Mouse (Mus musculus): Measurements from ENCODE around the gene Olfm2. TPM values are rescaled to one million over a fixed set of nuclear protein-coding genes. Genes with fewer than 3 reads are reported as not detected.

The Olfm2 gene
- polyA plus RNA-seq (2014; fragmentation: Nextera tagmentation; extraction: Ambion mirVana), result 1.4 and 2.3 TPM in 2 replicates

GRCm38 (mm10) chr9:20746017-20746660 lies at the start of gene Olfm2:
Gene Olfm2, minus strand, starts transcription at chr9:20746349.
- no peaks in the 10 kb centered on the region for H3K36me3 ChIP-seq (ENCODE audit: control insufficient read depth, insufficient read depth, low read length)
- peak within 1 kb of the TSS; percentile 50 for H3K4me3 ChIP-seq (ENCODE audit: low read depth, low read length)
- peak within 1 kb of the TSS; percentile 86 for H3K4me2 ChIP-seq
- peaks cover 10% of the 10 kb centered on the region for H3K4me1 ChIP-seq (ENCODE audit: control insufficient read depth, insufficient read depth, low read length)
- WGBS (ENCODE audit: insufficient replicate concordance), result 1% methylated on average over 43 of the region's 50 CpGs
- H3K27ac ChIP-seq (ENCODE audit: low read depth, low read length), result no peak within 1 kb of the TSS
- ATAC-seq (replicated peaks; ENCODE audit: insufficient number of reproducible peaks, low FRiP score, low TSS enrichment), result peak; percentile 58
- H3K27me3 ChIP-seq (ENCODE audit: control insufficient read depth, insufficient read depth, low read length), result peaks cover 48% of the 10 kb centered on the region
- H3K9ac ChIP-seq (ENCODE audit: low read depth, low read length), result peak within 1 kb of the TSS; percentile 55; the same call in 1 of the 2 replicates
- no peaks in the 10 kb centered on the region for H3K9me3 ChIP-seq (replicated peaks; ENCODE audit: control insufficient read depth, low read length)

GRCm38 (mm10) chr9:20794108-20794806 lies 48.1 kb upstream of the Olfm2 start:
- no peak overlapping the region for H3K9ac ChIP-seq (ENCODE audit: low read depth, low read length)
- 20% methylated on average over 7 of the region's 7 CpGs for WGBS (ENCODE audit: insufficient replicate concordance)
- no peak overlapping the region for H3K4me2 ChIP-seq
- H3K36me3 ChIP-seq (ENCODE audit: control insufficient read depth, insufficient read depth, low read length), result no peaks in the 10 kb centered on the region
- ATAC-seq (replicated peaks; ENCODE audit: insufficient number of reproducible peaks, low FRiP score, low TSS enrichment), result 0 out of 2 replicates have a peak, but pooled peaks have one; percentile 35
- H3K4me1 ChIP-seq (ENCODE audit: control insufficient read depth, insufficient read depth, low read length), result no peaks in the 10 kb centered on the region
- H3K27ac ChIP-seq (ENCODE audit: low read depth, low read length), result no peak overlapping the region
- no peak overlapping the region for H3K4me3 ChIP-seq (ENCODE audit: low read depth, low read length)
- H3K27me3 ChIP-seq (ENCODE audit: control insufficient read depth, insufficient read depth, low read length), result no peaks in the 10 kb centered on the region; the same call in 1 of the 2 replicates
- H3K9me3 ChIP-seq (replicated peaks; ENCODE audit: control insufficient read depth, low read length), result no peaks in the 10 kb centered on the region

- H3K27ac ChIP-seq (ENCODE audit: low read depth, low read length), result no peak overlapping the region
- 79% methylated on average over 3 of the region's 3 CpGs for WGBS (ENCODE audit: insufficient replicate concordance)
- no peaks in the 10 kb centered on the region; the same call in 1 of the 2 replicates for H3K27me3 ChIP-seq (ENCODE audit: control insufficient read depth, insufficient read depth, low read length)
- H3K9me3 ChIP-seq (replicated peaks; ENCODE audit: control insufficient read depth, low read length), result no peaks in the 10 kb centered on the region
- H3K4me1 ChIP-seq (ENCODE audit: control insufficient read depth, insufficient read depth, low read length), result no peaks in the 10 kb centered on the region
- ATAC-seq (replicated peaks; ENCODE audit: insufficient number of reproducible peaks, low FRiP score, low TSS enrichment), result no peak
- H3K4me3 ChIP-seq (ENCODE audit: low read depth, low read length), result no peak overlapping the region
- H3K4me2 ChIP-seq, result no peak overlapping the region
- no peaks in the 10 kb centered on the region for H3K36me3 ChIP-seq (ENCODE audit: control insufficient read depth, insufficient read depth, low read length)
- no peak overlapping the region for H3K9ac ChIP-seq (ENCODE audit: low read depth, low read length)
Observed at GRCm38 (mm10) chr9:20790345-20790744, 44.2 kb upstream of the Olfm2 start.

DNA sequence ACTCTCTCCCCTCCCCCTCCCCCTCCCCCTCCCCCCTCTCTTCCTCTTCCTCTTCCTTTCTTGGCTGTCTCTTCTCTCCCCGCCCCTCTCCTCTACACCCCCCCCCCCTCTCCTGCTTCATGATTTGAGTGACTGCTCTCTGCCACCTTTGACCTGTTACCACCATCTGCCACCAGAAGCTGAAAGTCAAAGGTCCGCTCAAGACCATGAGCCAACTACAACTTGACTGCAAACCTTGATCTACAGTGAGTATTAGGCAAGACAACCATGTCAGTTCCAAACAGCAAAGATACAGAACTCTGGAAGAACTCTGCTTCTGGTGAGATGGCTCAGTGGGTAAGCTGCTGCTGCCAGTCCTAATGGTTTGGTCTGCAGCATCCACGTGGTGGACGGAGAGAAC lies 43.5 kb upstream of the Olfm2 start:
- no peaks in the 10 kb centered on the region for H3K36me3 ChIP-seq (ENCODE audit: control insufficient read depth, insufficient read depth, low read length)
- H3K27ac ChIP-seq (ENCODE audit: low read depth, low read length), result no peak overlapping the region
- no peaks in the 10 kb centered on the region; the same call in 1 of the 2 replicates for H3K27me3 ChIP-seq (ENCODE audit: control insufficient read depth, insufficient read depth, low read length)
- H3K4me2 ChIP-seq, result no peak overlapping the region
- H3K4me1 ChIP-seq (ENCODE audit: control insufficient read depth, insufficient read depth, low read length), result no peaks in the 10 kb centered on the region
- no peak overlapping the region for H3K9ac ChIP-seq (ENCODE audit: low read depth, low read length)
- no peak for ATAC-seq (replicated peaks; ENCODE audit: insufficient number of reproducible peaks, low FRiP score, low TSS enrichment)
- H3K9me3 ChIP-seq (replicated peaks; ENCODE audit: control insufficient read depth, low read length), result no peaks in the 10 kb centered on the region
- H3K4me3 ChIP-seq (ENCODE audit: low read depth, low read length), result no peak overlapping the region
- WGBS (ENCODE audit: insufficient replicate concordance), result 70% methylated on average over 3 of the region's 4 CpGs

DNA sequence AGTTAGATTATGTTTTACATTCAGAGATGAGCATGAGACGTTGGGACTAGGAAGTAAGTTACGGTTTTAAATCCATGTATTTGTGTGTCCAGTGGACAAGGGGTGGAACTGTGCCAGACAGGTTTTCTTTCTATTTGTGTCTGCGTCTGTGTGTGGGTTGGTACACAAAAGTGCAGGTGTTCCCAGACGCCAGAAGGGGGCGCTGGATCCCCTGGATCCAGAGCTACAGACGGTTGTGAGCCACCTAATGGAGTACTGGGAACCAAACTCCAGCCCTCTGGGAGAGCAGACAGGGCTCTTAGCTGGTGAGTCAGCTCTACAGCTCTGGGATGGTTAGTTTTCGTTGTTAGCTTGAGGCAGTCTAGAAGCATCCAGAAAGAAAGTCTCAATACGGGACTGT lies 41.8 kb upstream of the Olfm2 start:
- H3K36me3 ChIP-seq (ENCODE audit: control insufficient read depth, insufficient read depth, low read length), result no peaks in the 10 kb centered on the region
- no peak for ATAC-seq (replicated peaks; ENCODE audit: insufficient number of reproducible peaks, low FRiP score, low TSS enrichment)
- H3K4me3 ChIP-seq (ENCODE audit: low read depth, low read length), result no peak overlapping the region
- no peak overlapping the region for H3K4me2 ChIP-seq
- H3K27ac ChIP-seq (ENCODE audit: low read depth, low read length), result no peak overlapping the region
- WGBS (ENCODE audit: insufficient replicate concordance), result 70% methylated on average over 8 of the region's 8 CpGs
- H3K9ac ChIP-seq (ENCODE audit: low read depth, low read length), result no peak overlapping the region
- no peaks in the 10 kb centered on the region for H3K4me1 ChIP-seq (ENCODE audit: control insufficient read depth, insufficient read depth, low read length)
- no peaks in the 10 kb centered on the region for H3K9me3 ChIP-seq (replicated peaks; ENCODE audit: control insufficient read depth, low read length)
- H3K27me3 ChIP-seq (ENCODE audit: control insufficient read depth, insufficient read depth, low read length), result no peaks in the 10 kb centered on the region

GRCm38 (mm10) chr9:20785055-20785454 lies 38.9 kb upstream of the Olfm2 start:
- Histone ChIP-seq H3K9me3 (replicated peaks; ENCODE audit: control insufficient read depth, low read length) (no peaks in the 10 kb centered on the region; the same call in 1 of the 2 replicates), H3K4me1 (ENCODE audit: control insufficient read depth, insufficient read depth, low read length) (no peaks in the 10 kb centered on the region), H3K36me3 (ENCODE audit: control insufficient read depth, insufficient read depth, low read length) (no peaks in the 10 kb centered on the region), H3K4me2 (no peak overlapping the region), H3K9ac (ENCODE audit: low read depth, low read length) (no peak overlapping the region), H3K27me3 (ENCODE audit: control insufficient read depth, insufficient read depth, low read length) (no peaks in the 10 kb centered on the region), H3K27ac (ENCODE audit: low read depth, low read length) (no peak overlapping the region), H3K4me3 (ENCODE audit: low read depth, low read length) (no peak overlapping the region)
- 53% methylated on average over 6 of the region's 6 CpGs for WGBS (ENCODE audit: insufficient replicate concordance)
- ATAC-seq (replicated peaks; ENCODE audit: insufficient number of reproducible peaks, low FRiP score, low TSS enrichment), result no peak

- H3K4me1 ChIP-seq (ENCODE audit: control insufficient read depth, insufficient read depth, low read length), result no peaks in the 10 kb centered on the region
- H3K36me3 ChIP-seq (ENCODE audit: control insufficient read depth, insufficient read depth, low read length), result no peaks in the 10 kb centered on the region
- 78% methylated on average over 3 of the region's 3 CpGs for WGBS (ENCODE audit: insufficient replicate concordance)
- H3K4me3 ChIP-seq (ENCODE audit: low read depth, low read length), result no peak overlapping the region
- no peaks in the 10 kb centered on the region; the same call in 1 of the 2 replicates for H3K9me3 ChIP-seq (replicated peaks; ENCODE audit: control insufficient read depth, low read length)
- no peak overlapping the region for H3K27ac ChIP-seq (ENCODE audit: low read depth, low read length)
- ATAC-seq (replicated peaks; ENCODE audit: insufficient number of reproducible peaks, low FRiP score, low TSS enrichment), result no peak
- H3K27me3 ChIP-seq (ENCODE audit: control insufficient read depth, insufficient read depth, low read length), result no peaks in the 10 kb centered on the region
- H3K4me2 ChIP-seq, result no peak overlapping the region
- no peak overlapping the region for H3K9ac ChIP-seq (ENCODE audit: low read depth, low read length)
Observed at GRCm38 (mm10) chr9:20781286-20781685, 35.1 kb upstream of the Olfm2 start.

DNA sequence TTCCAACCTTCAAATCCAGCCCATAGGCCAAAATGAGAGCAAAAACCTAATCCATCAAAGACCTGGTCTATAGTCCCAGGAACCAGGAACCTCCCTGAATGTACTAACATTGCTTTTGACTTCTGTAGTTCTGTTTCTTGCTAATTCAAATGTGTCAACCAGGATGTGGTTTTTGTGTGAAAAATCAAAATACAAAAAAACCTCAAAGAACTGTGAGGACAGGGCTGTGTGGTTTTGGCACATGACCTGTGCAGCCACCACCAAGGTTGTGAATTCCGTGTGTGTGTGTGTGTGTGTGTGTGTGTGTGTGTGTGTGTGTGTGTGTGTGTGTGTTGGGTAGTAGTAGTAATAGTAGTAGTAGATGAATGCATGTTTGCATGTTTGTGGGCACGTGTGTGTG lies 19.1 kb upstream of the Olfm2 start:
- Histone ChIP-seq H3K36me3 (ENCODE audit: control insufficient read depth, insufficient read depth, low read length) (no peaks in the 10 kb centered on the region), H3K4me2 (no peak overlapping the region), H3K4me3 (ENCODE audit: low read depth, low read length) (no peak overlapping the region), H3K4me1 (ENCODE audit: control insufficient read depth, insufficient read depth, low read length) (no peaks in the 10 kb centered on the region), H3K27me3 (ENCODE audit: control insufficient read depth, insufficient read depth, low read length) (no peaks in the 10 kb centered on the region; the same call in 1 of the 2 replicates), H3K27ac (ENCODE audit: low read depth, low read length) (no peak overlapping the region), H3K9ac (ENCODE audit: low read depth, low read length) (no peak overlapping the region), H3K9me3 (replicated peaks; ENCODE audit: control insufficient read depth, low read length) (no peaks in the 10 kb centered on the region)
- ATAC-seq (replicated peaks; ENCODE audit: insufficient number of reproducible peaks, low FRiP score, low TSS enrichment), result no peak
- WGBS (ENCODE audit: insufficient replicate concordance), result 70% methylated on average over 2 of the region's 2 CpGs

Data from heart, embryonic 11.5 days (tissue).